Mouse (Mus musculus) liver, embryonic 12.5 days (tissue): ENCODE measurements at regions not wholly inside any gene's neighbourhood (a gene's known extent, or its start where the extent isn't known, plus 50 kb on each side); places are given as distances from the start of the nearest gene placed in this dataset.

Source experiments
- ATAC-seq: fragments of 200-750 bp; cut with Nextera tagmentation; 2 replicates; pipeline ENCODE4 v1.8.0; 2017; ENCODE audit warnings: moderate number of reproducible peaks, mild to moderate bottlenecking, moderate library complexity
- H3K27ac ChIP-seq: fragments of 300-500 bp; sonication (generic); 2 replicates; pipeline ENCODE4 v1.5.1; 2016; ENCODE audit warnings: mild to moderate bottlenecking
- H3K27me3 ChIP-seq: fragments of 300-500 bp; sonication (generic); replicated peaks from 2 replicates; pipeline ENCODE4 v1.6.1; 2016; ENCODE audit warnings: mild to moderate bottlenecking, moderate library complexity
- H3K36me3 ChIP-seq: fragments of 300-500 bp; sonication (generic); 2 replicates; pipeline ENCODE4 v1.6.1; 2016; ENCODE audit warnings: mild to moderate bottlenecking, moderate library complexity
- H3K4me1 ChIP-seq: fragments of 300-500 bp; sonication (generic); 2 replicates; pipeline ENCODE4 v1.6.1; 2016
- H3K4me2 ChIP-seq: fragments of 300-500 bp; sonication (generic); 2 replicates; pipeline ENCODE4 v1.6.1; 2016; ENCODE audit warnings: mild to moderate bottlenecking, moderate library complexity
- H3K4me3 ChIP-seq: fragments of 300-500 bp; sonication (generic); 2 replicates; pipeline ENCODE4 v1.5.1; 2016; ENCODE audit warnings: mild to moderate bottlenecking, moderate library complexity
- H3K9ac ChIP-seq: fragments of 300-500 bp; sonication (generic); 2 replicates; pipeline ENCODE4 v1.6.1; 2016; ENCODE audit warnings: mild to moderate bottlenecking, moderate library complexity
- H3K9me3 ChIP-seq: fragments of 300-500 bp; sonication (generic); replicated peaks from 2 replicates; pipeline ENCODE4 v1.6.1; 2016; ENCODE audit warnings: mild to moderate bottlenecking, moderate library complexity
- WGBS: fragments of 180-500 bp; shearing (Covaris S2); methylation state at CpG from one replicate; pipeline ENCODE4 v1.1.7; 2016; ENCODE audit not compliant: insufficient replicate concordance; 5-methylcytosine and 5-hydroxymethylcytosine counted together

DNA sequence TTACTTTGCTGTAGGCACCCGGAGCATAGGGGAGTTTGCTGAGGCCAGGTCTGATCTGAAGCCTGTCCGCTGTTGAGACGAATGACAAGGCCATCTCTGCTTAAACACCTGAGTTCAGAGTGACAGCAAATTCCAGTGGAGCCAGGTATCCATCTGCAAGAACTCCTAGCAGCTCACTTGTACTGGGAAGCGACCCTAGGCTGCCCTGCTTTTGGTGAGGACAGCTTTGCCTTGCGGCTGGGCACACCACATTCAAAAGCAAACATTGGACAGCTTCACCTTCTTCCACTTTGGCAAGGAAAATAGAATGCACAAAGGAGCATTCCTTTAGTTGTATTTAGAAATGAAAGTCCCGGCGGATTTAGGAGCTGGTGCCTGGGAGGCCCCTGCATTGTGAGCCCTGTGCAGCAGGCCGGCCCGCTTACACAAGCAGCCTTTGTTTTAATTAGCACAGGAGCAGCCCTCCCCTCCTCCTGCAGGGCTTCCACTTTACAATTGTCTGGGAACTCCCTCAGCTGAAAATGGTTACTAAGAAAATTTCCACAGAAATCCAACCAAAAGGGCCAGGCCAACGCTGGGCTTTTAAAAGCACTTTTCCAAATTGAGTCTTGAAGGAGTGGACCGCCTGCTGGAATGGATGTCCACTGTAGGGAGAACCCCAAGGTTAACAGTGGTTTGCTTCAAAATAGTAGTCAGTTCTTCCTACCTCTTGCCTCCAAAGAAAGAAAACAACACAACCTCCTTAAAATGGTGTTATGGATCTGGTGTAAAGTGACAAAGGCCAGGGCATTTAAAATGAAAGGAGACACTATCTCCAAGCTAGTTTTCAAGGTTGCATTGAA, 321.6 kb upstream of the Mpdz start:
- Histone ChIP-seq H3K27me3 (no peaks in the 10 kb centered on the region), H3K9me3 (no peaks in the 10 kb centered on the region), H3K4me3 (no peak overlapping the region), H3K27ac (no peak overlapping the region), H3K36me3 (no peaks in the 10 kb centered on the region), H3K9ac (no peak overlapping the region), H3K4me2 (no peak overlapping the region), H3K4me1 (peaks cover 4% of the 10 kb centered on the region; the same call in 1 of the 2 replicates)
- 55% methylated on average over 11 of the region's 11 CpGs for WGBS
- ATAC-seq = no peak

- Histone ChIP-seq H3K4me3 (no peak overlapping the region), H3K27me3 (no peaks in the 10 kb centered on the region), H3K9ac (no peak overlapping the region), H3K27ac (no peak overlapping the region), H3K36me3 (no peaks in the 10 kb centered on the region), H3K9me3 (no peaks in the 10 kb centered on the region), H3K4me1 (peaks cover 4% of the 10 kb centered on the region; the same call in 1 of the 2 replicates), H3K4me2 (no peak overlapping the region)
- ATAC-seq = no peak
- WGBS = 51% methylated on average over 10 of the region's 10 CpGs
Observed at GRCm38 (mm10) chr4:81763311-81764025, 320.9 kb upstream of the Mpdz start.

DNA sequence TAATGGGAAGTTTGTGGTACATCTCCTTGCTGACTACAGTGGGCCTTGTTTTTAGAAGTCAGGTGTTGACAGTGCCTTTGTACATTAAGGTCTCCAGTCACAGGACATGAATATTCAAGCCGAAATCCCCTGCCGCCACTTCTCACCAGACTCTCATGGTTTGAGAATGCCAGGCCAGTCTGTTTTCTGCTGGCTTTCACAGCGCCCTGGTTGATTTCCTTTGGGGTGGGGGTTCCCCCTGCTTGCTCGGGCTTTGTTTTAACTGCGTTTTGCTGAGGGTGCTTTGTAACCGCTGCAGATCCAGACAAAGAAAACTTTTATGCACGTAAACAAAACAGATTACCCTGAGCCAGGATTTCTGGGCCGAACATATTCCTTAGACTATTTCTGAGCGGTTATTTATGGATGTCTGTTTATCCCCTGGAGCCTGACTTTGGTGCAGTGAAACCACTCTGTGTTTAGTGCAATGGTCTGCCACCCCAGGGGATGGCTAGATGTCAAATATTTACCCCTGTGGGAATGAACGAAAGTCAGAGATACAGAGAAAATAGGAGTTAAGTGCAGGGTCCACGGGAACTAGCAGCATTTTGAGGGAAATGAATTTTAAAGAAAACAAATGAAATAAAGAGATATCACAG, 320.1 kb upstream of the Mpdz start:
- Histone ChIP-seq H3K4me2 (no peak overlapping the region), H3K4me1 (peaks cover 4% of the 10 kb centered on the region; the same call in 1 of the 2 replicates), H3K36me3 (no peaks in the 10 kb centered on the region), H3K27ac (no peak overlapping the region), H3K9ac (no peak overlapping the region), H3K27me3 (no peaks in the 10 kb centered on the region), H3K4me3 (no peak overlapping the region), H3K9me3 (no peaks in the 10 kb centered on the region)
- 52% methylated on average over 11 of the region's 11 CpGs for WGBS
- no peak for ATAC-seq

- Histone ChIP-seq H3K9ac (no peak overlapping the region), H3K27me3 (no peaks in the 10 kb centered on the region), H3K36me3 (no peaks in the 10 kb centered on the region)
Observed at GRCm38 (mm10) chr4:81757905-81758304, 315.3 kb upstream of the Mpdz start.

GRCm38 (mm10) chr4:81744629-81745509, 302.3 kb upstream of the Mpdz start:
- ATAC-seq = no peak
- Histone ChIP-seq H3K9me3 (no peaks in the 10 kb centered on the region), H3K9ac (no peak overlapping the region), H3K4me2 (no peak overlapping the region), H3K4me1 (no peaks in the 10 kb centered on the region), H3K36me3 (no peaks in the 10 kb centered on the region), H3K4me3 (no peak overlapping the region), H3K27ac (no peak overlapping the region), H3K27me3 (no peaks in the 10 kb centered on the region)
- WGBS = 61% methylated on average over 18 of the region's 18 CpGs

More at GRCm38 (mm10) chr4:81757905-81758304, 315.3 kb upstream of the Mpdz start:
- no peaks in the 10 kb centered on the region for H3K4me1 ChIP-seq
- no peak for ATAC-seq
- no peak overlapping the region for H3K4me3 ChIP-seq
- 59% methylated on average over 1 of the region's 1 CpGs for WGBS
- no peak overlapping the region for H3K27ac ChIP-seq
- H3K4me2 ChIP-seq = no peak overlapping the region
- H3K9me3 ChIP-seq = no peaks in the 10 kb centered on the region

DNA sequence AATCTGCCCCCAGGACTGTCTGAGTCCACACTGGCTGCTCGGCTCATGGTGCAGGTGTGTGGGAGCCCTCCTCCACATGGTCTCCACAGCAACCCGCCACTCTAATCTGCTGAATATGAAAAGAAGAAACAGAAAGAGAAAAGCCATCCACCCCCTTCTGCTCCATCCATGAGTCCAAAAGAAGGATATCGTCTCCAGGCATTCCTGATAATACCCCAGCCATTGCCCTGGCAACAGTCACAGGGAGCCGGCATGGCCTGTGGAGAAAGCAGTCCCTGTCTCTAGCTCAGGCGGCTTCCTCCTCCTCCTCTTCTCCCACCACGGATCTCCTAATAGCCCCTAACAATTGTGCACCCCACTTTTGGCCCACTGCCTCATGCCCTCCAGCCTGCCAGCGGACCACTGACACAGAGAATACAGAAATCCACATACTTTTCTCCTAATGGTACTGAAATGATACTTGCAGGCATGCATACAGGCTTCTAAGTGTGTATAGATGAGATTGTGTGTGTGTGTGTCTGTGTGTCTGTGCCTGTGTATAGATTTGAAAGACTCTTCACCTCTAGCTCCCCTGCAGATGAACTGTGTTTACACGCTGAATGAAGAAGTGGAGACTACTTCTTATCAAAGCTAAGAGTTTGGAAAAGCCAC, 301.5 kb upstream of the Mpdz start:
- Histone ChIP-seq H3K9ac (no peak overlapping the region), H3K9me3 (no peaks in the 10 kb centered on the region), H3K27ac (peak overlapping the region; percentile 8; the same call in 1 of the 2 replicates), H3K4me2 (no peak overlapping the region), H3K4me3 (no peak overlapping the region), H3K27me3 (no peaks in the 10 kb centered on the region), H3K4me1 (no peaks in the 10 kb centered on the region), H3K36me3 (no peaks in the 10 kb centered on the region)
- no peak for ATAC-seq
- 48% methylated on average over 8 of the region's 8 CpGs for WGBS

- H3K27ac ChIP-seq = no peak overlapping the region
- H3K9ac ChIP-seq = no peak overlapping the region
- no peak overlapping the region for H3K4me2 ChIP-seq
- 45% methylated on average over 4 of the region's 4 CpGs for WGBS
- no peaks in the 10 kb centered on the region for H3K9me3 ChIP-seq
- H3K4me1 ChIP-seq = no peaks in the 10 kb centered on the region
- H3K36me3 ChIP-seq = no peaks in the 10 kb centered on the region
- H3K4me3 ChIP-seq = no peak overlapping the region
- H3K27me3 ChIP-seq = no peaks in the 10 kb centered on the region
- ATAC-seq = no peak
Observed at GRCm38 (mm10) chr4:81742536-81743459, 300.2 kb upstream of the Mpdz start.

DNA sequence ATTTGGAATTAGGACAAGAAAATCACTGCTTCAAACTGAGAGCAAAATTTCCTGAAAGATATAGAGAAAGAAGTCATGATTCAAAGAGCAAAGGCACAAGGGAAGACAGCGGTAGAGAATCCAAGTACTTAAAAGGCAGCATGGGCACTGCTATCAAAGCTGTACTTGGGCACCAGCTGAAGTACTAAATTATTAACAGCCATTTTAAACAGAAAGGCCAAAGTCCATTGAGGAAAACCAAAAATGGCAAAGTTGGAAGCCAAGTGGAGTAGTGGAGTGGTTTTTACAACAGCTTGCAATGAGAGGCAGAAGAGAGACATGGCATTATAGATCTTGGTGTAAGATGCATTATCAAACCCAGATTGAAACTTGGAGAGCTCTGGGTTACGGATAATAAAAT, 291.8 kb upstream of the Mpdz start:
- no peaks in the 10 kb centered on the region for H3K27me3 ChIP-seq
- no peaks in the 10 kb centered on the region for H3K4me1 ChIP-seq
- 78% methylated on average over 2 of the region's 2 CpGs for WGBS
- no peak overlapping the region for H3K4me3 ChIP-seq
- no peaks in the 10 kb centered on the region for H3K36me3 ChIP-seq
- no peak overlapping the region for H3K4me2 ChIP-seq
- ATAC-seq = no peak
- H3K9me3 ChIP-seq = no peaks in the 10 kb centered on the region
- H3K9ac ChIP-seq = no peak overlapping the region
- no peak overlapping the region for H3K27ac ChIP-seq

- Histone ChIP-seq H3K4me2 (no peak overlapping the region), H3K36me3 (no peaks in the 10 kb centered on the region), H3K4me3 (no peak overlapping the region), H3K4me1 (no peaks in the 10 kb centered on the region), H3K9ac (no peak overlapping the region), H3K9me3 (no peaks in the 10 kb centered on the region), H3K27me3 (no peaks in the 10 kb centered on the region), H3K27ac (no peak overlapping the region)
- WGBS = 60% methylated on average over 2 of the region's 2 CpGs
- ATAC-seq = no peak
Observed at GRCm38 (mm10) chr4:81730386-81730785, 287.8 kb upstream of the Mpdz start.

DNA sequence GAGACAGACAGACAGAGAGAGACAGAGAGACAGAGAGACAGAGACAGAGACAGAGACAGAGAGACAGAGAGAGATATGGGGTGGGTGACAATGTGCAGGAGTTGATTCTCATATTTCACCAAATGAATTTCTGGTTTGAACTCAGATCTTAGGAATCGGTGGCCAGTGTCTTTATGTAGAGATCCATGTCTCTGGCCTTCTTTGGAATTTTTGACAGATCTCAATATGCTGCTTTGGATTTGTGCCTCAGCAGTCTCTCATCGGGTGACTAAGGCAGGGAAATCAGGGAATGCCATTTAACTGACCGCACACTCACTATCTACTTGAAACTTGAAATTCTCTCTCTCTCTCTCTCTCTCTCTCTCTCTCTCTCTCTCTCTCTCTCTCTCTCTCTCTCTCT, 286.3 kb upstream of the Mpdz start:
- Histone ChIP-seq H3K27ac (no peak overlapping the region), H3K4me2 (no peak overlapping the region), H3K9ac (no peak overlapping the region), H3K4me3 (no peak overlapping the region), H3K36me3 (no peaks in the 10 kb centered on the region), H3K27me3 (no peaks in the 10 kb centered on the region), H3K9me3 (no peaks in the 10 kb centered on the region), H3K4me1 (no peaks in the 10 kb centered on the region)
- WGBS = 70% methylated on average over 3 of the region's 3 CpGs
- no peak for ATAC-seq
